Mouse (Mus musculus): ENCODE data around the gene Gm5129. TPM values are rescaled to one million over a fixed set of nuclear protein-coding genes. Genes with fewer than 3 reads are reported as not detected.

Gene Gm5129
- polyA plus RNA-seq, 1 experiment from 2014 or later: 0.95 TPM

DNA sequence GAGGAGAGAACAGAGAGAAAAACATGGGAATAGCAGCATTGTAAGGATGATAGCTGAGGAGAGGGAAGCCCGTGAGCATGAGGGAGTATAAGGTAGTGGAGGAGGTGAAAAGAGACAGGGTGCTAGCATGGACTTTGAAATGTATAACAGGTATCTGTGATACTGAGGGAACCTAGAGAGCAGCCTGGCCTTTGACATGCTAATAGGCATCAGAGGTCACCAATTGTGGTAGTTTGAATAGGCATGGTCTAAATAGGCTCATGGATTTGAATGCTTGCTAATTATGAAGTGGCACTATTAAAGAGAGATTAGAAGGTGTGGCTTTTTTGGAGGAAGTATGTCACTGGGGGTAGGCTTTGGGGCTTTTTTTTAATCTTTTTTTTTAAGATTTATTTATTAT, 22.8 kb downstream of the Gm5129 start:
- H3K9ac ChIP-seq: no peak overlapping the region
- WGBS: 37% methylated on average over 1 of the region's 1 CpGs
- ATAC-seq (replicated peaks; ENCODE audit: low FRiP score): no peak

DNA sequence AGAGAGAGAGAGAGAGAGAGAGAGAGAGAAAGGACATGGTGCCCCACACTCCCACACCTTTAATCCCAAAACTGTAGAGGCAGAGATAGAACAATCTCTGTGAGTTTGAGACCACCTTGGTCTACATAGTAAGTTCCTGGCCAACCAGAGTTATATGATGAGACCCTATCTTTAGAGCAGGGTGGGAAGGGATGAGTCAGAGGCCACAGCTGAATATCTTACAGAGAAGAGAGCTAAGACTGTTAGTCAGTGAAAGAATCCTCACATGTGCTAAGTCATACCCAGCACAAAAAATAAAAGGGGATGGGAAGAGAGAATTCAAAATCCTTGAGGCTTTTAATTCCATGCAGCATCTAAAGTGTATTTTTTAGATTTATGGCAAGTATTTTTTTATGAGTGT, 24.1 kb downstream of the Gm5129 start:
- H3K4me3 ChIP-seq (replicated peaks): no peak overlapping the region
- no peak for ATAC-seq (replicated peaks; ENCODE audit: low FRiP score)
- no peaks in the 10 kb centered on the region for H3K36me3 ChIP-seq
- no peaks in the 10 kb centered on the region for H3K9me3 ChIP-seq (replicated peaks)
- H3K27ac ChIP-seq: no peak overlapping the region
- no peaks in the 10 kb centered on the region for H3K4me1 ChIP-seq
- no peak overlapping the region for H3K4me2 ChIP-seq
- H3K9ac ChIP-seq: no peak overlapping the region
- H3K27me3 ChIP-seq: no peaks in the 10 kb centered on the region

More for the DNA sequence above, 22.8 kb downstream of the Gm5129 start:
- no peaks in the 10 kb centered on the region for H3K9me3 ChIP-seq (replicated peaks)
- H3K36me3 ChIP-seq: no peaks in the 10 kb centered on the region
- no peak overlapping the region for H3K27ac ChIP-seq
- H3K4me1 ChIP-seq: no peaks in the 10 kb centered on the region
- no peaks in the 10 kb centered on the region for H3K27me3 ChIP-seq
- no peak overlapping the region for H3K4me2 ChIP-seq
- H3K4me3 ChIP-seq (replicated peaks): no peak overlapping the region

DNA sequence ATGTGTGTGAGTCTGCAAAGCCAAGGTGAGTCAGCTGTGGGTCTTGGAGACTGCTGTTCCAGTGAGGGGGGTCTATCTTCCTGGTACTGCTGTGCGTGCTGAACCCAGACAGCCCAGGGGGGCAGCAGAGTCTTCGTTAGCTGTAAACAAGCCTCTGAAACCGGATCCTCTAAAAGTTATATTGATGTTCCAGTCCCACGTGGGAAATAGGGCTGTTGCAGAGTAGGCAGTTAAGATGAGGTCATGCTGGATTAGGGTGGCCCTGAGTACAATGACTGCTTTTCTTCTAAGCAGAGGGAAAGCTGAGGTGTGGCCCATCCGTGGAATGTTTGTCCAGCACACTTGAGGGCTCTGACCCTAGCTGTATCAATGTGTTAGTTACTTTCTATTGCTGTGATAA, 27.5 kb downstream of the Gm5129 start:
- no peak for ATAC-seq (replicated peaks; ENCODE audit: low FRiP score)
- H3K9me3 ChIP-seq (replicated peaks): no peaks in the 10 kb centered on the region
- H3K36me3 ChIP-seq: no peaks in the 10 kb centered on the region
- H3K4me1 ChIP-seq: no peaks in the 10 kb centered on the region
- H3K27me3 ChIP-seq: no peaks in the 10 kb centered on the region
- H3K9ac ChIP-seq: no peak overlapping the region
- 6% methylated on average over 5 of the region's 5 CpGs for WGBS
- H3K4me2 ChIP-seq: no peak overlapping the region
- no peak overlapping the region for H3K4me3 ChIP-seq (replicated peaks)
- H3K27ac ChIP-seq: no peak overlapping the region

DNA sequence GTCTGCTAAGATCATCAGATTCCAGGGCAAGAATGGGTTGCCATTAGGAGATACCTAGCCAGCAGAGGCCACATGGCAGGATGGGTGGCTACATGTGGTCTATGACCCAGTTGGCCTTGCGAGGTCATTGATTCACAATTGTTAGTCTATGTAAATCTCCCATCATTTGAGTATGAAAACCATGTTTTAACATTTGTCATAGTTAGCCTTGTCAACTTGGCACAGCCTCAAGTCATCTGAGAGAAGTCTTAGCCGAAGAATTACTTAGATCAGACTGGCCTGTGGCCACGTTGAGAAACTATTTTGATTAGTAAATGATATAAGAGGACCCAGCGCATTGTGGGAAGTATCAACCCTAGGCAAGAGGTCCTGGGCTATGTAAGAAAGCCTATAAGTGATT, 28.5 kb downstream of the Gm5129 start:
- Histone ChIP-seq H3K27me3 (no peaks in the 10 kb centered on the region), H3K27ac (no peak overlapping the region), H3K4me2 (no peak overlapping the region), H3K4me1 (no peaks in the 10 kb centered on the region), H3K36me3 (no peaks in the 10 kb centered on the region), H3K4me3 (replicated peaks) (no peak overlapping the region), H3K9ac (no peak overlapping the region), H3K9me3 (replicated peaks) (no peaks in the 10 kb centered on the region)
- WGBS: 85% methylated on average over 4 of the region's 4 CpGs
- no peak for ATAC-seq (replicated peaks; ENCODE audit: low FRiP score)

DNA sequence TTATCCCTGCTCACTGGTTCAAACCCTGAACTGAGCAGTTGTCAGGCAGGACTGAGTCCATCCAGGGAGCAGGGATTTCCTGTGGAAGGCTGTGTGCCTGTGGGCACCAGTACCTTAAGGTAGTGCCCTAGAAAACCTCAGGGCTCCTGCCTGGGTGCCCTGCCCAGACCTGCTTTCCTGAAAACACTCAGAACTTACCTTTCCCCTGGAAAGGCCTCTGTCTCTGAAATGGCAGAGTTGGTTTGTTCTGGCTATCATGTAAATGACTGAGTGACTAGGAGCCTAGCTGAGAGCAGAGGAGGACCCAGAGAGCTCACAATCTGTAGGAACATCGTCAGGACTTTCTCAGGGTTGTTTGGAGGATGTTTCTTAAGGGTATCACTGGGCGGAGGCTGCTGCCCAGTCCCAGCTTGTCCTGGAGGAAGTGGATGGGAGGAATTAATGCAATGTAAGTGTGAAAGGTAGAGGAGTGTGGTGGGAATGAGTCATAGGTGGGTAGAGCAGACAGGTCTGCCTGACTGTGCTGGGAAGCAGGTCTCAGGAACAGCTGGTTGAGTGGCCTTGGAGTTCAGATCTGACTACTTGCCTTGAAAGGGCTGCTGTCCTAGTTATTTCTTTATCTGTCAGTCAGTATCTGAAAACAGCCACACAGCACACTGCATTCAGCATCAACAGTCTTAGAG, 36.1 kb downstream of the Gm5129 start:
- H3K36me3 ChIP-seq: no peaks in the 10 kb centered on the region
- WGBS: 83% methylated on average over 2 of the region's 2 CpGs
- no peak overlapping the region for H3K4me3 ChIP-seq (replicated peaks)
- H3K27ac ChIP-seq: no peak overlapping the region
- H3K4me1 ChIP-seq: no peaks in the 10 kb centered on the region
- H3K9ac ChIP-seq: no peak overlapping the region
- H3K4me2 ChIP-seq: no peak overlapping the region
- H3K9me3 ChIP-seq (replicated peaks): no peaks in the 10 kb centered on the region
- no peaks in the 10 kb centered on the region for H3K27me3 ChIP-seq
- no peak for ATAC-seq (replicated peaks; ENCODE audit: low FRiP score)

DNA sequence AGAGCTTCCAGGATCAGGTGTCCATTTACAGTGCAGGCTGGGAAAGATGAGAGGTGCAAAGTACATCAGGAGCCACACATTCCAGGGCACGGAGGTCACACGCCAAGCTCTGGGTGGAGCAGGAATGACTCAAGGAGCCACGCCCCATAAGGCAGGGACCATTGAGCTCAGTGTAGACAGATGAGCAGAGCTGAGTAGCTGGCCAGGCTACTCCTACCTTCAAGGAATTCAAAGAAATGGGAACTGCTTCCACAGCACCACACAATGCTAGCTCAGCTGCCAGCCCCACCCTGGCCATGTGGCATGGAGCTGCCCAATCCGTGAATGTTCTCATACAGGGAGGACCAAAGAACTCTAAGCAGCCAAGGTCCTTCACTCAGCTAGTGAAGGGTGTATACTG, 37.2 kb downstream of the Gm5129 start:
- H3K9me3 ChIP-seq (replicated peaks): no peaks in the 10 kb centered on the region
- no peaks in the 10 kb centered on the region for H3K36me3 ChIP-seq
- 82% methylated on average over 4 of the region's 4 CpGs for WGBS
- H3K27ac ChIP-seq: no peak overlapping the region
- ATAC-seq (replicated peaks; ENCODE audit: low FRiP score): no peak
- no peak overlapping the region for H3K4me2 ChIP-seq
- H3K4me3 ChIP-seq (replicated peaks): no peak overlapping the region
- H3K27me3 ChIP-seq: no peaks in the 10 kb centered on the region
- H3K9ac ChIP-seq: no peak overlapping the region
- no peaks in the 10 kb centered on the region for H3K4me1 ChIP-seq

DNA sequence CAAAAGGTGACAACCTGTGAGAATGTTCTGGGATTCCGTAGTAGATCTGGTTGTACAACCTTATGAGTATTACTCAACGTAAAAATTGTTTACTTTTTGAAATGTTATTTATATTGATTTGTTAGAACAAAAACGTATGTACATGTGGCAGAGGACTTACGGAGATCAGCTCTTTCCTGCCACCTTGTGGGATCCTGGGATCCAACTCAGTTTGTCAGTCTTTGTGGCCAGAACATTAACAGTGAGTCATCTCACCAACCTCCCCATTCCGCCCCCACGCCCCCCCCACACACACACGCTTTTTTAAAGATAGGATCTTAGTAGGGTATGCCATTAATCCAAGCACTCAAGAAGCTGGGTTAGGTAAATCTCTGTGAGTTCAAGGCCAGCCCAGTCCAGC, 47.4 kb downstream of the Gm5129 start:
- Histone ChIP-seq H3K4me1 (no peaks in the 10 kb centered on the region), H3K9me3 (replicated peaks) (no peaks in the 10 kb centered on the region), H3K36me3 (no peaks in the 10 kb centered on the region), H3K9ac (no peak overlapping the region), H3K4me3 (replicated peaks) (no peak overlapping the region), H3K4me2 (no peak overlapping the region), H3K27me3 (no peaks in the 10 kb centered on the region), H3K27ac (no peak overlapping the region)
- ATAC-seq (replicated peaks; ENCODE audit: low FRiP score): no peak
- WGBS: 50% methylated on average over 7 of the region's 7 CpGs

DNA sequence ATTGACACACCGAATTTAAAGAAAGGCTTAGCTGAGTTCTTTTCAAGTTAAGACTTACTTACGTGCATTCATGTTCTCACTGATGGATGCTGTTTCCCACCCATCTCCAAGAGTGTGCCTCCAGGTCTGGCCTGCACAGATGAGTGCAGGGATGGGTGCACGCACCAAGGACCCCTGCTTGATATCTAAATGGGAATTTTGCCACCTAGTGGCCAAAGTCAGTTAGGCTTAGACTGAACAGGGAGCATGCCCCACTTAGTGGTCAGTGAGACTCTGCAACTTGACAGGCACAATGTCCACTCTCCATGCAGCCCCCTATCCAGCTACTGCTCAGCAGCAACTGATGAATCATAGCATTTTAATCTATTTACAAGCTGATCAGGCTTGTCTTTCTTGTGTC, 48.1 kb downstream of the Gm5129 start:
- Histone ChIP-seq H3K9me3 (replicated peaks) (no peaks in the 10 kb centered on the region), H3K27me3 (no peaks in the 10 kb centered on the region), H3K36me3 (no peaks in the 10 kb centered on the region), H3K4me3 (replicated peaks) (no peak overlapping the region), H3K4me2 (no peak overlapping the region), H3K27ac (no peak overlapping the region), H3K4me1 (no peaks in the 10 kb centered on the region), H3K9ac (no peak overlapping the region)
- peak; percentile 62; the same call in 1 of the 2 replicates for ATAC-seq (replicated peaks; ENCODE audit: low FRiP score)
- WGBS: 53% methylated on average over 3 of the region's 3 CpGs

Other genes starting within 250 kb of the Gm5129 start
- 28.5 TPM in 2 replicates for gene Ube3c, start 166.7 kb downstream of the Gm5129 start, polyA plus RNA-seq (2015; fragmentation: Nextera tagmentation; extraction: Ambion mirVana)
- gene Dnajb6, start 248 bp downstream of the Gm5129 start, polyA plus RNA-seq (2015; fragmentation: Nextera tagmentation; extraction: Ambion mirVana): 138 and 153 TPM in 2 replicates

All from kidney, embryonic 15.5 days (tissue).